Mouse (Mus musculus) small intestine, adult 2 months (tissue): ENCODE results near the gene Nhlrc3.

Experiments
- CTCF ChIP-seq: fragments of 200-500 bp; IDR thresholded peaks from 2 replicates; pipeline ENCODE4 v1.5.1; 2012; ENCODE audit warnings: low read depth, mild to moderate bottlenecking, control low read depth, inconsistent platforms, low read length, moderate library complexity, mixed read lengths; ENCODE audit not compliant: insufficient replicate concordance, insufficient read length; ENCODE audit errors: extremely low read depth
- POLR2A ChIP-seq: fragments of 200-500 bp; IDR thresholded peaks from 2 replicates; pipeline ENCODE4 v1.6.1; 2012; ENCODE audit warnings: low read depth, mild to moderate bottlenecking, control low read depth, inconsistent platforms, low read length, moderate library complexity

DNA sequence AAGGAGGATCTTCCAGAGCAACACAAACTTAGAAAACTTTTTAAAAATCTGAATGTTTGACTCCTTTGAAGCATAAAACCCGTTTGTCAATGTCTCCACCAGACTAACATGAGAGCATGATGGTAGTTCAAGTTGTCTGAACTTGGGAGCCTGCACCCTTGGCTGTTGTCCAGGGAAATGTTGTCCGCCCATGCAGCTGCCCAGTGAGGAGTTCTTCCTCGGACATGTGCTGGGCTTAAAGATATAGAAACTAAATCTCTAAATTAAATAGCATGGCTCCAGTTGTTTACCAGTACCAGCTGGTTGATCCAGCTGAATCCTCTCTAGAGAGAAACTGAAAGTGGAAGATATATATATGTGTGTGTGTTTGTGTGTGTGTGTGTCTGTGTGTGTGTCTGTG, 49.2 kb downstream of the Nhlrc3 start:
- TF ChIP-seq CTCF: no peak
- TF ChIP-seq POLR2A: no peak
